Mouse (Mus musculus) embryonic facial prominence, embryonic 13.5 days (tissue): ENCODE data around the gene Mybpc1. TPM values are rescaled to one million over a fixed set of nuclear protein-coding genes. Genes with fewer than 3 reads are reported as not detected.
A peak's percentile ranks its signal among the peaks of the same experiment; 100 is the strongest.

Experiments used
- ATAC-seq: fragments of 200-750 bp; cut with Nextera tagmentation; 2 replicates; pipeline ENCODE4 v1.8.0; 2017; ENCODE audit warnings: low read depth; ENCODE audit not compliant: insufficient number of reproducible peaks, insufficient read depth, low FRiP score, low TSS enrichment
- H3K27ac ChIP-seq: fragments of 300-500 bp; sonication (generic); 2 replicates; pipeline ENCODE4 v1.5.1; 2015; ENCODE audit warnings: moderate library complexity, mild to moderate bottlenecking, inconsistent platforms
- H3K27me3 ChIP-seq: fragments of 300-500 bp; sonication (generic); 2 replicates; pipeline ENCODE4 v1.6.1; 2015; ENCODE audit warnings: mild to moderate bottlenecking, inconsistent platforms
- H3K36me3 ChIP-seq: fragments of 300-500 bp; sonication (generic); 2 replicates; pipeline ENCODE4 v1.6.1; 2015; ENCODE audit warnings: mild to moderate bottlenecking, inconsistent platforms
- H3K4me1 ChIP-seq: fragments of 300-500 bp; sonication (generic); 2 replicates; pipeline ENCODE4 v1.6.1; 2015; ENCODE audit warnings: inconsistent platforms
- H3K4me2 ChIP-seq: fragments of 300-500 bp; sonication (generic); 2 replicates; pipeline ENCODE4 v1.6.1; 2015; ENCODE audit warnings: moderate library complexity, mild to moderate bottlenecking, inconsistent platforms
- H3K4me3 ChIP-seq: fragments of 300-500 bp; sonication (generic); 2 replicates; pipeline ENCODE4 v1.5.1; 2015; ENCODE audit warnings: mild to moderate bottlenecking, inconsistent platforms
- H3K9ac ChIP-seq: fragments of 300-500 bp; sonication (generic); 2 replicates; pipeline ENCODE4 v1.6.1; 2015; ENCODE audit warnings: mild to moderate bottlenecking, inconsistent platforms
- H3K9me3 ChIP-seq: fragments of 300-500 bp; sonication (generic); 2 replicates; pipeline ENCODE4 v1.6.1; 2016; ENCODE audit warnings: inconsistent platforms
- whole genome bisulfite sequencing: fragments of 180-500 bp; shearing (Covaris S2); methylation state at CpG from one replicate; pipeline ENCODE4 v1.1.7; 2015; ENCODE audit warnings: mixed read lengths; 5-methylcytosine and 5-hydroxymethylcytosine counted together
- polyA plus RNA-seq: library from polyadenylated mRNA; unstranded; fragments of >200 nt; fragmentation: Nextera tagmentation; extraction: Ambion mirVana; gene quantifications from 2 replicates; pipeline ENCODE4 v1.2.1, GENCODE M21; 2015

Gene Mybpc1
- polyA plus RNA-seq, 1 experiment from 2014 or later = 4.5 TPM

DNA sequence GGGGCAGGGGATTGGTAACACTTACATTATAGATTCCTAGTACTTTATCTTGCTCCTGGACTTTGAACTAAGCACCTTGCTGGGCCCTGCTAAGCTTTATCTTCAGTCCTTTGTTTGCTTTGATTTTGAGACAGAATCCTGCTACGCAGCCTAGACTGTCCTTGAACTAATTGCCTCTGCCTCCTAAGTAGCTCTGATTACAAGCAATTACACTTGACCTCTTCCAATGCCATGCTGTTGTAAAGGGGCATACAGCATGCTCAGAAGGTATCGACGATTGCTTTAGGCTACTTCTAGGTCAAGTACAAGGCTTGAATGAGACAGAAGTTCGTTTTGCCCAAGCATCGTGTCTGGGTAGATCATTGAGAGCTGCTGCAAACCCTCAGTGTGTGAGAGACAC lies 99.7 kb downstream of the Mybpc1 start:
- Histone ChIP-seq H3K4me1 (peaks cover 21% of the 10 kb centered on the region), H3K36me3 (no peaks in the 10 kb centered on the region), H3K27ac (no peak overlapping the region), H3K4me2 (no peak overlapping the region), H3K9ac (no peak overlapping the region), H3K27me3 (no peaks in the 10 kb centered on the region), H3K4me3 (no peak overlapping the region), H3K9me3 (no peaks in the 10 kb centered on the region)
- no peak for ATAC-seq
- WGBS = 41% methylated on average over 5 of the region's 5 CpGs

DNA sequence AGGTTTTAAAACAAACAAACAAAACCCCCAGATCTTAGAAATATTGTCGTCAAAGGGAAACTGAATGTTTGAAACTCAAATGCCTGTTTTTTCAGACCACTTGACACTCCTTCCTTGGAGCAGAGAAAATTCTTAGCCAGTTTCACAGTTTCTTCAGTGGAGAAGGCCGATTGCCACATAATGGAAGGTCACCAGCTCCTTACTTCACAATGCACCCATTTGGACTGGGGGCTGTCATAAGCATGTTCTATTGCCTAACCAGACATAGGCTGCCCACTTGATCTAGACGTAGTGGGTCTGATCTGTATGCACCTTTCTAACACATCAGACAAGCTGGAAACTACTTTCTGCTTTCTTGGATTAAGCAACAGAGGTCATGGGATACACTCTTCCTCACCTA lies 100.5 kb downstream of the Mybpc1 start:
- Histone ChIP-seq H3K4me3 (peak overlapping the region; percentile 76; the same call in 1 of the 2 replicates), H3K9me3 (no peaks in the 10 kb centered on the region), H3K36me3 (no peaks in the 10 kb centered on the region), H3K4me2 (peak overlapping the region; percentile 89), H3K27me3 (no peaks in the 10 kb centered on the region), H3K4me1 (peaks cover 21% of the 10 kb centered on the region), H3K9ac (peak overlapping the region; percentile 90; the same call in 1 of the 2 replicates), H3K27ac (no peak overlapping the region)
- 49% methylated on average over 3 of the region's 3 CpGs for WGBS
- ATAC-seq = no peak

DNA sequence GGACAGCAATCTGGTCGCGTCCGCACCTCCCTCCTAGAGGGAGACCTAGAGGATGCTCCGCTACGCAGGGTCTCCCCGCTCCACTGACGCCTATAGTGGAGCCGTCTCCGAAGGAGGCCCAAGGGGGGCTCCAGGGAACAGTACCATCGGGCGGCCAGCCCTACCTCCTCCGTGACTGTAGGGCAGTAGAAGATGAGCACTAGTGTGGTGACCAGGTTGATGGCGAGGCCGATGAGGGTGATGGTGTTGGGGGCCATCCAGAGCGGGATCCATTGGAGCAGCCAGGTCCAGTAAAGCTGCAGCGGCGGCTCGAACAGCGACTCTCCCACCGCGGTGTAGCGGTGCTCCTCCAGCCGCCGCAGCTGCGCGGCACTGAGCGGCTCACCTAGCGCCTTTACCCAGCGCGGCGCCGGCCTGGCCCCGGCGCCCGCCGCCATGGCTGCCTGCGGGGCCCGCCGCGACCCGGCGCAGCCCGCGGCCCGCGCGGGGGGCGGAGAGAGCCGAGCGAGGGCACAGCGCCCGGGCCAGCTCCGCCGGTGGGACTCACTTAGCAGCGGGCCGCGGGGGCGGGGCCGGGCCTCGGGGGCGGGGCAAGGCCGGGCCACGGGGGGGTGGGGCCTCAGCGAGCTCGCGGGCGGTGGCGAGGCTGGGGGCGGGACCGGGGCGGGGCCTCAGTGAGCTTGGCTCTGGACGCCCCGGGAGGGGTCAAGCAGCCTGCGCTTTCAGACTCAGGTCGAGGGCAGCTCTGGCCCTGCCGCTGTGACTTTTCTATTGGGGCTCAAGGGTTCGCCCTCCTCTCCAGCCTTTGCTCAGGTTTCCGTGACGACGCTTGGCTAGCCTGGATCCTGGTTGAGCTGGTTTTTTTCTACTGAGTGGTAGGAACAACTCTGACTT lies 101.3 kb downstream of the Mybpc1 start, which contains the start of gene Chpt1:
TSS of gene Chpt1 (minus strand) at position 653 of the 894 bp plus-strand sequence.
- Histone ChIP-seq H3K9me3 (no peaks in the 10 kb centered on the region), H3K36me3 (no peaks in the 10 kb centered on the region), H3K27ac (peak within 1 kb of the TSS; percentile 71), H3K27me3 (no peaks in the 10 kb centered on the region), H3K4me3 (peak within 1 kb of the TSS; percentile 76), H3K4me1 (peaks cover 25% of the 10 kb centered on the region), H3K9ac (peak within 1 kb of the TSS; percentile 90), H3K4me2 (peak within 1 kb of the TSS; percentile 89)
- peak; percentile 93 for ATAC-seq
- WGBS = under 1% methylated on average over 50 of the region's 80 CpGs

DNA sequence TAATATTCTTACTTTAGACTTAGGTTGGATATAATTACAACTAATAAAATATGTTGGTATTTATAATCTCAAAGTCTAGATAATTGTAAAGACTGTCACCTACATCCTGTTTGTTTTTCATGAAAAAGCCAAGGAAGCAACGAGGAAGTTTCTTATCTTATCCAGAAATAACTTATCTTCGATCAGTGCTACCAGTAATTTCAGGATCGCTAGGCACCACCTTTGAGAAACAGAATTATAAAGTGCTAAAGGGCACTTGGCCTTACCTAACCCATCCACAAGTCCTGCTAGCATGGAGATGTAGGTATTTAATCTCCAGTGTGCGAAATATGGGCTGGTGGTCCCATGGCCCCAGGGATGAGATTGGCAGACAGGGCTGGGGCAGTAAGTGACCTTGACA lies 102.0 kb downstream of the Mybpc1 start:
- no peak for ATAC-seq
- Histone ChIP-seq H3K27me3 (no peaks in the 10 kb centered on the region), H3K4me3 (peak overlapping the region; percentile 76), H3K36me3 (no peaks in the 10 kb centered on the region), H3K4me2 (peak overlapping the region; percentile 89), H3K27ac (peak overlapping the region; percentile 71; the same call in 1 of the 2 replicates), H3K4me1 (peaks cover 25% of the 10 kb centered on the region), H3K9me3 (no peaks in the 10 kb centered on the region), H3K9ac (peak overlapping the region; percentile 90)
- 44% methylated on average over 4 of the region's 4 CpGs for whole genome bisulfite sequencing

GRCm38 (mm10) chr10:88501886-88502765 lies 102.8 kb downstream of the Mybpc1 start:
- Histone ChIP-seq H3K4me3 (peak overlapping the region; percentile 76), H3K9ac (no peak overlapping the region; the same call in 1 of the 2 replicates), H3K4me2 (peak overlapping the region; percentile 89), H3K4me1 (peaks cover 27% of the 10 kb centered on the region), H3K27me3 (no peaks in the 10 kb centered on the region), H3K27ac (no peak overlapping the region), H3K9me3 (no peaks in the 10 kb centered on the region), H3K36me3 (no peaks in the 10 kb centered on the region)
- WGBS = 56% methylated on average over 13 of the region's 13 CpGs
- ATAC-seq = no peak

GRCm38 (mm10) chr10:88501370-88501769 lies 103.6 kb downstream of the Mybpc1 start:
- Histone ChIP-seq H3K4me3 (no peak overlapping the region), H3K27ac (no peak overlapping the region), H3K9me3 (no peaks in the 10 kb centered on the region), H3K36me3 (no peaks in the 10 kb centered on the region), H3K9ac (no peak overlapping the region), H3K4me2 (no peak overlapping the region), H3K27me3 (no peaks in the 10 kb centered on the region), H3K4me1 (peaks cover 34% of the 10 kb centered on the region)
- WGBS = 62% methylated on average over 10 of the region's 10 CpGs
- ATAC-seq = no peak

GRCm38 (mm10) chr10:88499993-88500392 lies 105.0 kb downstream of the Mybpc1 start:
- no peak overlapping the region for H3K4me2 ChIP-seq
- H3K4me3 ChIP-seq = no peak overlapping the region
- H3K27ac ChIP-seq = no peak overlapping the region
- H3K9ac ChIP-seq = no peak overlapping the region
- no peaks in the 10 kb centered on the region for H3K9me3 ChIP-seq
- H3K4me1 ChIP-seq = peaks cover 40% of the 10 kb centered on the region
- no peaks in the 10 kb centered on the region for H3K27me3 ChIP-seq
- H3K36me3 ChIP-seq = no peaks in the 10 kb centered on the region
- no peak for ATAC-seq
- 64% methylated on average over 5 of the region's 5 CpGs for WGBS

DNA sequence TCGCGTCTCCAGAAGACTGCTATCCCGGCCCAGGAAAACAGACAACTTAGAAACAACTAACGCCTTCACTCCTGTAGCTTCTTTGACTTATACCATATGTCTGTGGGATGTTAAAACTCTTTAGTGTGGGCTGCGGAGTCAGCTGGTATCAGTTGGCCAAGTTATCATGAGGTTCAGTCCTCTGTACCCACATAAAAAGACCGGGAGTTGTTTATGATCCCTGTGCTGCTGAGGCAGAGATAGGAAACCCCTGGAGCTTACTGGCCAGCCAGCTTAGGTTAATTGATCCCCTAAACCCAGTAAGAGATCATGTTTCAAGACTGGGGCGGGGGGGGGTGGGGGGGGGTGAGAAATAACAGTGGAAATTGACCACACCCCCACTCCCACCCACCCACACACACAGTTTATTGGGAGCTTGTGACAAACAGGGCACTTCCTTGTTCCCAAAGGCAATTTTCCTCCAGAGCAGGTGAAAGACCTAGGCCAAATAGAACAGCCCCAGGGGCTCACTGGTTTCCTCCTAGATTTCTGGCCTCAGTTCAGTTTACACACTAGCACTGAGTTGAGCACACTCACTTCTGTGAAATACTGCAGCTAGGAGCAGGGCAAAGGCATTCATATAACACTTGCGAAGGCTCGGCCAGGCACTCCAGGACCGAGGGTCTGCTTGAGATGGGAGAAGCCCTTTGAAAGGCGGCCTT lies 107.9 kb downstream of the Mybpc1 start:
- Histone ChIP-seq H3K4me3 (no peak overlapping the region), H3K27ac (no peak overlapping the region), H3K36me3 (no peaks in the 10 kb centered on the region), H3K27me3 (no peaks in the 10 kb centered on the region), H3K4me1 (peaks cover 29% of the 10 kb centered on the region), H3K4me2 (no peak overlapping the region), H3K9ac (no peak overlapping the region), H3K9me3 (no peaks in the 10 kb centered on the region)
- WGBS = 45% methylated on average over 11 of the region's 11 CpGs
- no peak for ATAC-seq

DNA sequence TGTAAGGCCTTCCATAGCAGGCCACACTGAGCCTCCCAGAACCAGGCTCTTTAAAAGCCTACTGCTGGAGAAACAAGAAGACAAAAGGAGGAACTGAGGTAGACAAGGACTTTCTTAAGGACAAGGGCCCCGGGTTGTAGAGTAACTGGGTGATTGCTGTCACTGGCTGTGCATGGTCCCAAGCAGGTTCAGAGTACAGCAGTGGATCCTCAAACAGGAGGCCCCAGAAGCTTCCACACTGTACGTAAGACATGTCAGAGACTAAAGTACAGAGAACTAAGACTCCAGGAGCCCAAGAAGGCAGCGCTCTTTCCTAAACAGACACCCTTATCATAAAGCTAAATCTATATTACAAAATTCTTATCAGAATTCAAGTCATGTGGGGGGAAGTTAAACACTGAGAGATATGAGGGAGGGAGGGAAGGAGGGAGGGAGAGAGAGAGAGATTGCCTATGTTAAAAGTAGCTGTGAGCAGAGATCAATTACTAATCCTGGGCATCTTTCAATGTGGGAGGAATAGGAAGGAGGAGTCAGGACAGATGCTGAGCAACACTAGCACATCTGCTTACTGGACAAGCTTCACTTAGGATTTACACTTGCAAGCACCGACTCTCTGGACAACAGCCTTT lies 109.9 kb downstream of the Mybpc1 start:
- 83% methylated on average over 4 of the region's 4 CpGs for WGBS
- no peak for ATAC-seq
- Histone ChIP-seq H3K9me3 (no peaks in the 10 kb centered on the region), H3K4me1 (peaks cover 18% of the 10 kb centered on the region), H3K4me2 (no peak overlapping the region), H3K9ac (no peak overlapping the region), H3K36me3 (no peaks in the 10 kb centered on the region), H3K4me3 (no peak overlapping the region), H3K27me3 (no peaks in the 10 kb centered on the region), H3K27ac (no peak overlapping the region)

- no peak overlapping the region for H3K4me2 ChIP-seq
- no peaks in the 10 kb centered on the region for H3K27me3 ChIP-seq
- WGBS = 86% methylated on average over 8 of the region's 8 CpGs
Observed at GRCm38 (mm10) chr10:88492658-88493057, 112.3 kb downstream of the Mybpc1 start.

GRCm38 (mm10) chr10:88491632-88492031 lies 113.3 kb downstream of the Mybpc1 start:
- Histone ChIP-seq H3K9me3 (no peaks in the 10 kb centered on the region), H3K9ac (no peak overlapping the region), H3K4me3 (no peak overlapping the region), H3K27me3 (no peaks in the 10 kb centered on the region), H3K27ac (no peak overlapping the region), H3K4me1 (peaks cover 7% of the 10 kb centered on the region), H3K4me2 (no peak overlapping the region), H3K36me3 (no peaks in the 10 kb centered on the region)
- WGBS = 65% methylated on average over 7 of the region's 7 CpGs
- no peak for ATAC-seq

More at GRCm38 (mm10) chr10:88492658-88493057, 112.3 kb downstream of the Mybpc1 start:
- Histone ChIP-seq H3K9me3 (no peaks in the 10 kb centered on the region), H3K9ac (no peak overlapping the region), H3K36me3 (no peaks in the 10 kb centered on the region), H3K4me3 (no peak overlapping the region), H3K4me1 (peaks cover 14% of the 10 kb centered on the region), H3K27ac (no peak overlapping the region)
- ATAC-seq = no peak
